Mouse (Mus musculus): ENCODE measurements around the gene Sorbs2.

The Sorbs2 gene

DNA sequence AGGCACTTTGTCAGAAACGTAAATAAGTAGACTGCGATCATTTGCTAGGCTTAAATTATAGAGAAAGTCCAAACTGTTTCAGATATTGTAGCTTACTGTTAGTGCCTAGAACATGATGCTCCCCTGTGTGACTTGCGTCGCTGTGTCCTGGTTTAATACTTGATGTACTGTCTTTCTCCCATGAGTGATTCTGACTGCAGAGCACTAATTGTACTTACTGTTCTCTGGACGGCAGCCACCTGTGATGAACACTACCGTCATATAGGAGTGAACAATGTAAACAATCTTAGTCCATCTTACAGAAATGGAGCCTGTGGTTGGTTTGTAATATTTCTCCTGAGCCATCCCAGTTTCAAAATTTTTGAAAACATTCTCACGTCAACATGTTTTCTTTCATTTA lies 248.4 kb downstream of the Sorbs2 start:
- DNase-seq (ENCODE audit: low read depth): no peak

DNA sequence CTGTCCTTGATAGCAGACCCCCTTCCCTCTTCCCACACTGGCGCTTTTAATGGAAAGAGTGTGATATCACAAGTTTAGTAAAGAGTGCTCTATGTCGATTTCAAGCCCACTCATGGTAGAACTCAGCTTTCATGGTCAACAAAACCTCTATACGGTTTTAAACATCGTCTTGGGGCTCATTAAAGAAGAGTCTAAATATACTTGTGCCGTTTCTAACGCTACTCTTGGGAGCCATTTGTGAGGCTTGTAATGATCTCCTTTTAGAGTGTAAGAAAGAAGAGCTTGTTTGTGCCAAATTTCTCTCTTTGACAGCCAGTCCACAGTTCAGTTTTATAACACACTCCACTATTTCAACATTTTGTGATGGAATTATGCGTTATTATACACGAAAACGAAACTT lies 253.0 kb downstream of the Sorbs2 start:
- DNase-seq (ENCODE audit: low read depth): no peak

DNA sequence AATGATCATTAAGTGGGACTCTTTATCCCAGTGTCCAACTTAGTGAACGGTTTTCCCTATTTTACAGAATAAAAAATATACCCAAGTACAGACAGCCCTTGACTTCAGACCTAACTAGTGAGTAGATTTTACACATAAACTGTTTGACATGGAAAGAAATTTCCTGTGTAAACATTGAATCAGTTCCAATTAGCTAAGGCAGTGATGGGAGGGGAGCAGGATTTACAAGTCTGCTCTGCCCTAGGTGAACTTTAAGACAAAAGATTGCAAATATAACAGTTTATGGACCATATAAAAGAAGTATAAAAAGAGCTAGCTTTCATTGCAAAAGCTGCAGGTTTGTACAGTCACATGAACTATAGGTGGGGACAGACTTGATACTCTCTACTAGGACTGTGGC lies 253.5 kb downstream of the Sorbs2 start:
- DNase-seq (ENCODE audit: low read depth): no peak

DNA sequence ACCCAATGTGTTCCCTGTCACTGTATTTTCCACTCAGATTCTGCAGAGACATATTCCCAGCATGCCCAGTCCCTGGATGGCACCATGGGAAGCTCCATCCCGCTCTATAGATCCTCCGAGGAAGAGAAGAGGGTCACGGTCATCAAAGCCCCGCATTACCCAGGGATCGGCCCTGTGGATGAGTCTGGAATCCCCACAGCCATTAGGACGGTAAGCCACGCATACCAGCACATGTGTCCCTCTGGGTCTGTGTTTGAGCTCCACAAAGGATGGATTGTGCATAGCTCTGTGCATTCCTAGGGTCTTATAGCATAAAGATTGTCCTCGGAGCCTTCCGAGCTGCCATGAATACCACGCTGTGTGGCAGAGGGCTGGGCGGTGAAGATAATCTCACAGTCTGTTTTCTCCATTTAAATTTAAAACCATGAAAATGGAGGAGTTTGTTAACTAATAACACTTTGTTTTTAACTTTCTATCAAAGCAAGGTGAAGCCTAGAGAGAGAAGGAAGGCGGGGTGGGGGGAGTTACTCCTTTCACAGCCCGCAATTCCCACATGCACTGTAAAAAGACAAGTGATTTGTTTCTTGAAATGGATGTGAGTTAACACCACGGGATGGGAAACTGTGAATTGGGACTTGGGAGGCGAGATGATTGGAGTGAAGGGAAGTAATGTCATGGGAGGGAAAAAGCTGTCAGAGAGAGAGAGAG lies 255.5 kb downstream of the Sorbs2 start:
- no peak for DNase-seq (ENCODE audit: low read depth)

DNA sequence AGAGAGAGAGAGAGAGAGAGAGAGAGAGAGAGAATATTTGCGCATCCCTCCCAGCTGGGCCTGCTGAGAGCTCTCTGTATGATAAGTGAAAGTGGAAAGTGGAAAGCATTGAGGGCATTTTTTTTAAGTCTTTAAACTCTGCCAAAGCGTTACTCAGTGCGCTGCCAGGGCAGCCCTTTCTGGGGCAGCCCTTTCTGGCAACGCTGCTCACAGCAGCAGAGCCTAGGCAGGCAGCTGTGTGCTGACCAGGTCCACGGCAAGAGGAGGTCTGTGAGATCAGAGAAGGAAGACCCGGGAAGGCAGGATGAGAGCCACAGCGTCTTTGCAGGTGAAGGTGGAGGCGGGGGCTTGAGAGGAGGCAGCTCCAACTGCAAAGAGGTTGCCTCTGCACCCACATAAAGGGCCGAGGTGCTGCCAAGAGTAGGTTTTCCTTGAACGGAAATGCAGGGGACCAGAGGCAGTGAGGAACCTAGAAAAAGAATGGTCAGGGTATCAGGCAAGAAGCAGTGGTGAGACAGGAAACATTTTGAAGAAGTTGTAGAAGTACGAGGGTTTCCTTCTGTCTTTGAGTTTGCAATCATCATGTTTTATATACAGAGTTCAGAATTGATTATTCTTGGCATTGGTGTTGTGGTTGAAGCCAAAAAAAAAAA lies 256.2 kb downstream of the Sorbs2 start:
- DNase-seq (ENCODE audit: low read depth): peak; percentile 65

DNA sequence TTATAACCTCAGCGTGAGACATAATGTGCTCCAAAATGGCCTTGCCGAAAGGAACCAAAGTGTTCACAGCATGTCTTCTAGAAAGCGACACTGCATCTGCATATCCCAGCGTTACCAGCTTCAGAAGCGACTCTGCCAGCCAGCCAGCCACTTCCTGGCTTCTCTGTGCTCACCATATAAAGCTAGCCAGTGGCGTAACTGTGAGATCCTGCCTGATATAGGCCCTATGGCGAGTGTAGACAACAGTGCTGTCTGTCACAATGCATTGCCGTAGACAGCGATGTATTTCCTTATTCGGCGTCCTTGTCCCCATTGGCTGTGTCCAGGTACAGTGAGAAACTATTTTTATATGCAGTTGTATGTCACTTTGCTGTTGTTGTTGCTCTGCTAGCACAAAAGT lies 258.6 kb downstream of the Sorbs2 start:
- no peak for DNase-seq (ENCODE audit: low read depth)

DNA sequence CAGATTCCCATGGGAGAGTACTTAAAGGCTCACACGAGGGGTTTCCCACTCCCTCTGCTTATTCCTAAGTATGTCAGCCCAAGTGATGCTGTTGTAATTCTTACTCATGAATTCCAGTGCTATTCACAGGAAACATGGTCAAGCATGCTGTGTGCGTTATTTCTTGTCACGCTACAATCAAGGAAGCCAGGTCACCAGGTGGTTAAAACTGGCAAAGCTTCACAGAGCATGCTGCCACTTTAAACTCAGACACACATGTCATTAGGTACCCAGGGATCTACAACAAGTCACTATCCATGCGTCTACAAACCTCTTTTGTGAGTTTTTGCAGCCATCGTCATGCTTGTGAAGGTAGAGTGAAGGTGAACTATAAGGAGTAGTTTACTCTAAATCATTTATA lies 267.3 kb downstream of the Sorbs2 start:
- no peak for DNase-seq (ENCODE audit: low read depth)

DNA sequence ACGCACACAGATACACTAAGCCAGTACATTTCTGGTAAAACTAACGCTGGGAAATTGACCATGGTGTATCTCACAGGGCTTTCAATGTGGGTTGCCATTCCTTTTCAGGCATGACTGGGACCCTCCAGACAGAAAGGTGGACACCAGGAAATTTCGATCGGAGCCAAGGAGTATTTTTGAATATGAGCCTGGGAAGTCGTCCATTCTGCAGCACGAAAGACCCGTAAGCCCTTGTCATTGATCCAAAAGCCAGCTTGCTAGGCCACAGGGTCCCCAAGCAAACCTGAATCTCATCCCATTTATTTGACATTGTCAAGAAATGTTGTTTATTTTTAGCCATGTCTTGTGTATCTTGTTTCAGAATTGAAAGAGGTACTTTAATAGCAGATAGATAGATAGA lies 267.9 kb downstream of the Sorbs2 start:
- DNase-seq (ENCODE audit: low read depth): no peak

DNA sequence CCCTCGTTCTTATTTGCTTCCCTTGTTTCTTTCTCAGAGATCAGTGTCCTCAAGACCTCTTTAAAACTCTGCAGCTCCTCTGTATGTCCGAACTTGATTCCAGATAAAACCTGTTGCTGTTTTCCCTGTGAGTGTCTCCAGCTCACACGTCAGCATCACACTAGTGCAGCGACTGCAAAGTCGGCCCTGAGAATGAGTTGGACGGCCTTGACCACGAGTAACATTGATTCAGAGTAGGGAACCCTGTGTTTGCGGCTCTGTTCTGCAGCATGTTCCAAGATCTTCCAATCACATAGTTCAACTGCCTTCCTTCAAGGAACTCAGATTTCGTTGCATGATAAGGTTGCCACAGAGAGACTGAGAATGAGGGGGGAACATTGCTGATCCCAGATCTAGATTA lies 268.8 kb downstream of the Sorbs2 start:
- DNase-seq (ENCODE audit: low read depth): no peak

DNA sequence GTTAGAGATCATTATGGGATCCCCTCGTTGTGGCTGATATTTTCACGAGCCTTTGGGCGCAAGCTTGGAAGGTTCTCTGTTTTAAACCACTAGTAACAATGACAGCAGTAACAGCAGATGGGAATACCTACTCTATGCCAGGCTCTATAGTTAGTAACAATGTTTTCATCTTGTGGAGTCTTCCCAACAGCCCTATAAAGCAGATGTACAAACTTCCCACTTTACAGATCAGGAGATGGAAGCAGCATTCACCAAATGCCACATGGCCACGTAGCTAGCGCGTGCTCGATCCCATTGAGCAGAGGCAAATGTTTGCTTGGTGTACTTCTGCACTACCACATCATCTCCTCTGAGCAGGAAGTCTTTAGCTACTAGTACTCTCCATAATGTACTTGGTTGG lies 269.4 kb downstream of the Sorbs2 start:
- DNase-seq (ENCODE audit: low read depth): no peak

DNA sequence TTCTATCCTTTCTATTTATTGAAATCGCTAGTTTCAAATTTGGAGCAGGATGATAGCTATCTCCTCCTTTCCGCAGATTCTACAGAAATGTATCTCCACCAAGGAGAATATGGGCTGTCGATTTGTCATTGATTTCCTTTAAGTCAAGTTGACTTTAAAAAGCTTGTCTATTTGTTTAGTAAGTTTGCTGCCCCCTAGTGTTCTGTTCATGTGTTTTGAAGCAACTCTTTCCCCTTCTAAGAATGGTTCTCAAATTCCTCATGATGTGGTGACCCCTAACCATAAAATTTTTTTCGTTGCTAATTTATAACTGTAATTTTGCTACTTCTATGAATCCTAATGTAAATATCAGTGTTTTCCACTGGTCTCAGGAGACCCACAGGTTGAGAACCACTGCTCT lies 273.0 kb downstream of the Sorbs2 start:
- no peak for DNase-seq (ENCODE audit: low read depth)

DNA sequence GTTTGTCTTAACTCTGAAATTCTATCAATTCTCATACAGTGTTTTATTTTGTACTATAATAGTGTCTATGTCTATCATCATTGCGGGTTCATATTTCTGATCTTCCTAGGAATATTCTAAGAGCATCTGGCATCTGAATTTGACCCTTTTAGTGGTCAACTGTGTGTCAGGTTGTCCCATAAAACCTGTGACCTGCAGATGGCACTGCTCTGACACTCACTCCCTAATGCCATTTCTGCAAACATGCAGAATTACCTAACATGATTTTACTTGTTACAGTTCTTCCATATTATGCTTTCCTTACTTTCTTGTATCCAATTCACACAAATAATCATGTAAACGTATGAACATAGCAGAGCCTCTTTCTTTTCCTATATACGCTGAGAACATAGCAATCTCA lies 281.0 kb downstream of the Sorbs2 start:
- no peak for DNase-seq (ENCODE audit: low read depth)

DNA sequence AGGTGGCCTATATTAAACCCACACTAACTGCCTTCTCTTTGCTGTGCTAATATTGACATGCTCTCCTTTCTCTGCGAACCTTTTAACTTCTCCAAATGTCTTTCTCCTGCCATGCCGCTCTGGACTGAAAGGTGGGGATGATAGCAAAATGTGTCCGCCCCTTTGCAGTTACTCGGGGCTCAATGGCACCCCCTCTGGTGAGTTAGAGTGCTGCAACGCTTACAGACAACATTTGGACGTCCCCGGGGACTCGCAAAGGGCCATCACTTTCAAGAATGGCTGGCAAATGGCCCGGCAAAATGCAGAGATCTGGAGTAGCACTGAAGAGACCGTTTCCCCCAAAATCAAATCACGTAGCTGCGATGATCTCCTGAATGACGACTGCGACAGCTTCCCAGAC lies 287.3 kb downstream of the Sorbs2 start:
- no peak for DNase-seq (ENCODE audit: low read depth)

DNA sequence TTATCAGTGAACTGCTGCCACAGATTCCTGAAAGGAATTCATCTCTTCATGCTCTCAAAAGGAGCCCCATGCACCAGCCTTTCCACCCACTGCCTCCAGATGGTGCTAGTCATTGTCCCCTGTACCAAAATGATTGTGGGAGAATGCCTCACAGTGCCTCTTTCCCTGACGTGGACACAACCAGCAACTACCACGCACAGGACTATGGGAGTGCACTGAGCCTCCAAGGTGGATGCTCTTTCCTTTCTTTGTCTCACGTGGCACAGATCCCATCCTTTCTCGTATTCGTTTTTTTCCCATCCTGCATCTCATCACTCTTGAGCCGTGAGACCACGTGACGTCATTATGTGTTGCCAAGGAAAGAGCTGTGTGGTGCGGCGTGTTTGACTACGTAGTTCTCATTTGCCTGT lies 288.7 kb downstream of the Sorbs2 start:
- DNase-seq (ENCODE audit: low read depth): no peak

DNA sequence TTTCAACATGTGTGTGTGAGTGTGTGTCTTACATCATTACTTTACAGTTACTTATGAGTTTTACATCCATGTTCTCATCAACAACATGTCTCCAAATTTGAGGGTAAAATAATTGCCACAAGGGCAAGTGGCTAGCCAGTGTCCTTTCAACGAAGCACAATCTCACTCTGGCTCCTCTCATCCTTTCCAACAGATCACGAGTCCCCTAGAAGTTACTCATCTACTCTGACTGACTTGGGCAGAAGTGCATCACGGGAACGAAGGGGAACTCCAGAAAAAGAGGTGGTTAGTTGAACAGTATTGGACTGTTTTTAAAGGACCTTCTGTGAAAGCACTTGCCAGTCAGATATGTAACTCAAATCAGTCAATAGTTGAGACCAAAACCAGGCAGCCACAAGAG lies 291.9 kb downstream of the Sorbs2 start:
- no peak for DNase-seq (ENCODE audit: low read depth)

DNA sequence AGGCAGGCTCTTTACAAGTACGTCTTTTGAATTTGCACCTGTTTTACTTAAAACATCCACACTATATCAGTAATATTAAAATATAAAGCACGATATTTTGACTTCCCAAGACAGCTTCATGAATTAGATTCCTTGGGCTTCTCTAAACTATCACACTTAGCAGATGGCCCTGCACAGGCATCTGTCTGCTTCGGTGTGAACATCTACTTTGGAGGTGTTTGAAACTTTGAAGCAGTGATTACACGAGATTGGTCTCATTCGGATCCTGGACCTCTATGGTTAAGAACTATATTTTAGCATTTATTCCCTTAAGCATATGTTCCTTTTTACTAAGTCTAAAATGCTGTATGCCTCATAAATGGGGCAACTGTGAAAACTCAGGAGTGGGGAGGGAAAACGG lies 301.0 kb downstream of the Sorbs2 start:
- DNase-seq (ENCODE audit: low read depth): no peak

DNA sequence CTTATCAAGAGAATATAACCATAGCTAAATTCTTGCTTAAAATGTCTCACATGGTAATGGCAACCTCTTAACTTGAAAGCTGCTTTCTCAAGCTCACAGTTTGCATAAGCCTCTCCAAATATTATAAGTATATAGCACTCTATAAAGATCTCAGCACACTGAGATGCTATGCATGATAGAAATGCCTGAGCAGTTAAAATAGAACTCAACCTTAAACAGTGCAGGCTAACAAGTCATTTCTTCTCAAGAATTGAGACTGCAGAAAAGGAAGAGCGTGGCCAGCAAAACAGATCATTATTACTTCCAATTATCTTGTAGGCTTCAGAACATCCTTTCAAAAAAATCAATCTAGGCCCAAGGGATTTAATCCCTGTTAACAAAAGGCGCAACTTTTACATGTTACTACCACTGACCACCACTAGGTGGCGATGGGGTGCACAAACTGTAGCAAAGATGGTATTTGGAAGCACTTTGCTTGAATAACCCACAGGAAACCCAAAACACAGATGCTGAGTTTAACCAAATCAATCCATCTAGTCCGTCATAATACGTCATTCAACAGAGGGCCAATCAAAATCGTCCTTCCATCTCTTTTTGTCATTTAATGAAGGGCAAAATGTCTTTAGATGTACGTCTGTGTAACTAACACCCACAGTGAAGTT lies 309.3 kb downstream of the Sorbs2 start:
- DNase-seq (ENCODE audit: low read depth): no peak

DNA sequence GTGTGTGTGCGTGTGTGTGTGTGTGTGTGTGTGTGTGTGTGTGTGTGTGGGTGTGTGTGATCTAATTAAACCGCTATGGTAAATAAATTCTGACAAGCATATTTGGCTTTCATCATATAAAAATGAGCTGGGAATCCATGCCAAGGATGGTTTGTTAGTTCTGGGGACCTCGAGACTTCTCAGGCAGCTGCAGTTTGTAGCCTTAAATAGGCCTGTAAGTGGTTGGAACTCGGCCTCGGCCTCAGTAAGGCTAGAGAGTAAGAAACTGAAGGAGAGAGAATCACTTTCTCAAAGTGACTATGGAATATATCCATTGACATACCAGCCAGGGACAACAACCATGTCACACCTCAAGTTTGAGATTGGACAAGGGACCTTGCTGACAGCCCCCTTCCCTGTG lies 314.1 kb downstream of the Sorbs2 start:
- no peak for DNase-seq (ENCODE audit: low read depth)

DNA sequence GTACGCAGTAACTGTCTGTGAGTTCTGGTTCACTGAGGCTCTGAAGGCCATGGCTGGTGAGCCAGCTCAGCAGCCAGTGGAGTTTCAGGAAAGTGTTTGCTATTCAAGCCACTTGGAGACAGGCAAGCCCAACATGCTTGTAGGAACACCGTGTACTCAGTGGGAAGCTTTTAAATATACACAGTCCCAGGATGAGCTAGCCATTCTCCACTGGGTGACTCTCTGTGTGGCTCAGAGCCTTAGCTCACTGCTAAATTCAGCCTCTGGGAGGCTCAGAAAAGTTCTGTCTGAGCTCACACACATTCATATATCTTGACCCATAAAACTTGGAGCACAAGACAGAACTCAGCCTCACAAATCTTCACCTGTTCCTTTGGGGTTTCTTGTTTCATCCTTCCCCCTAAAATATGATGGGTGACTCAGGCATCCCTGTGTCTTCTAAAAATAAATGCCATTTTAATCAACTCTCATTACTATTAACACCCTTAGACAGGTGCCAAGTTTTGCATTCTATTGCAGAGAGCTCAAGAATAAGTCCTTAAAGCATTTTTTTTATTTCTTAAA lies 322.5 kb downstream of the Sorbs2 start:
- DNase-seq (ENCODE audit: low read depth): no peak

DNA sequence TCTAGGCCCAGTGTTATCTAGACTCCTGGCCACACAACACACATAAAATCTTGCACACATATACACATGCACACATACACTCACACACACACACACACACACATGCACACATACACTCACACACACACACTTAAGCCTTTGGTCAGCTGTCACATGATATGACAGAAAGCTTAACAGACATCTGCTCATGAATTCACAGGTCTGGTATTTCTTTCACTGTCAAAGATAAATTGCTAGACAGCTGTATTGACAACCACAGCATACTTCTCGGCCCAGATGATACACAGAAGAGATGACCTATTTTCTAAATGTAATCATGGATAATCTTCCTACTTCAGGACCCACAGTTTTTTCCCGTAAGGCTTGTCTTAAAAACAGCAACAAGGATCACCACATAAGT lies 326.3 kb downstream of the Sorbs2 start:
- DNase-seq (ENCODE audit: low read depth): no peak

DNA sequence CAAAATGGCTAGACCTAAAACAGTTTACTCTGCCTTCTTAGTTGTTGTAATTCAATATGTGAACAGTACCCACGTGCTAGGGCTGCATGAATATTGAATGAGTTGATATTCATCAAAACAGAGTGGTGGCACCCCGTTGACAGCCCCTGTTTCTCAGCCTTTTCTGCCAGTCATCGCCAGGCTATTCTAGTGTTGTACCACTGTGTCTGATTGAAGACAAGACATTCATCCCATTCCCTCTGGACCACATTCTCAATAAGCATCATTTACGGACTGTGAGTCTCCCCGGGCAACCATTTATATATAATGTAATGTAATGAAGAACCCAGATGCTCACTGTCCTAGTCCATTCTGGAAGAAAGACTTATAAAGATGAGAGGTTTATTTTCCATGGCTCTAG lies 335.7 kb downstream of the Sorbs2 start:
- no peak for DNase-seq (ENCODE audit: low read depth)

DNA sequence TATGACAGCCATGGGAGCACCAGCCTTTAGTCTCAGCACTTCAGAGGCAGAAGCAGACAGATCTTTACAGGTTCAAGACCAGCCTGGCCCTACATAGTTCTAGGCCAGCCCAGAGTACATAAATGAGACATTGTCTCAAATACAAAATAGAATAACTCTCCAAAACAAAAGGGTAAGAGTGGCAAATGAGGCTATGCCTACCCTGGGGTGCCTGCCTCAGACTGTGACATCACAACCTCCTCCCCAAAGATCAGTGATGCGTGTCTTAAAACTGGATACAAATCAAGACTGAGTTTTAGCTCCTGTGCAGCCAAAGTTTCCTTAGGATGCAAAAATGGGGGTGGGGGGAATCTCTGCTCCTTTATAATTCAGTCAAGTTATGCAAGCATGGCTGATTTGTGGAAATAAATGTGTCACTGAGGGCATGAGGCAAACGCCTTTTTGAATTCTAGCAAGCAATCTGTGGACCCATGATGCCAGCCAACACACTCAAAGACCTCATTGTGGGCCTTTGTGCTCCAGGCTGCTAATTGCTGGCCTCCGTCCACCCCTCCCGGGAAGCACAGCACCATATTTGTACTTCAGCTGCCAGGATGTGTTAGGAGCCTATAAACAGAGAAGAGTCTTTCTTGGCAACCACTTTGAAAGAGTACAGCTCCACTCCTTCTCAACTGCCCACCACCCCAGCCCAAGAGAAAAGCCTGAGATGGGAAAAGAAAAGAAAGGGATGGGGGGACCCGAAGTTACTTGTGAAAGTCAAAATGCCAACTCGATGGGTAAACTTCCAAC lies 336.7 kb downstream of the Sorbs2 start:
- peak; percentile 23 for DNase-seq (ENCODE audit: low read depth)
